ENCODE assay signal across 21 mouse cellular contexts in the genomic region with DNA sequence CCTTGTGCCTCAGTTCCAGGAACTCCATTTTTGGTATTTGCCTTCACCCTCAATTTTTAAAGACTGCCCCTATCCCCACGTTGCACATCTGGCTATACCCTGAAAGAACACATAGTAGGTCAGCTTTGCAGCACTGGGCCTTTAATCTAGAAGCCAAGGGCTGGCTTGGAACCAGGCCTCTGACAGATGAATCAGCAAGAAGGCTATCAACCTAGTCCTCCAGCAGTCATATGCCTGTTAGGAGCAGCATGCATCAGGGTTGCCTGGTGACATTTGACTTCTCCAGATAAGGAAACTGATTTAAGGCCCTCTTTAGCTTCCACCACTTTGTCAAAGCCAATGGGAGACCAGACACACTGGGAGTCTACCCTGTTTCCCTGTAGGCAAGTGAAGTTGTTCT.
DNase-seq lines count a peak whose midpoint lies in the region; ATAC-seq lines count a peak whose summit lies in the region.
"Had no signal": no experiment of that assay in that cellular context is flagged by ENCODE, and none has a peak within 500 bp of the region (broad histone marks: within the 10 kb centered on the region; RNA-seq: fewer than 3 reads in every experiment).

No protein-coding gene starts in this region.

- H3K4me1 ChIP-seq in intestine, embryonic 14.5 days (replicated peaks; ENCODE audit: control insufficient read depth, insufficient read depth, low read length): no peaks in the 10 kb centered on the region
- H3K4me1 ChIP-seq in intestine, embryonic 16.5 days (ENCODE audit: control insufficient read depth, insufficient read depth, low read length): no peaks in the 10 kb centered on the region
- H3K4me1 ChIP-seq in midbrain, embryonic 11.5 days (ENCODE audit: control insufficient read depth, insufficient read depth, low read length): no peaks in the 10 kb centered on the region
- no peaks in the 10 kb centered on the region for H3K4me1 ChIP-seq in midbrain, embryonic 15.5 days
- H3K4me1 ChIP-seq in hindbrain, embryonic 12.5 days: no peaks in the 10 kb centered on the region
- H3K4me1 ChIP-seq: embryonic facial prominence, embryonic 15.5 days; forebrain, embryonic 15.5 days; hindbrain, embryonic 13.5 days; intestine, embryonic 15.5 days had no signal

- no peaks in the 10 kb centered on the region for H3K27me3 ChIP-seq in intestine, embryonic 14.5 days (replicated peaks; ENCODE audit: control insufficient read depth, insufficient read depth, low read length)
- H3K27me3 ChIP-seq in intestine, embryonic 16.5 days (replicated peaks; ENCODE audit: control insufficient read depth, insufficient read depth, low read length): no peaks in the 10 kb centered on the region
- H3K27me3 ChIP-seq in midbrain, embryonic 11.5 days (ENCODE audit: control insufficient read depth, insufficient read depth, low read length): no peaks in the 10 kb centered on the region
- no peaks in the 10 kb centered on the region for H3K27me3 ChIP-seq in midbrain, embryonic 15.5 days (replicated peaks)
- H3K27me3 ChIP-seq in hindbrain, embryonic 12.5 days: no peaks in the 10 kb centered on the region
- H3K27me3 ChIP-seq: embryonic facial prominence, embryonic 15.5 days; forebrain, embryonic 15.5 days; heart, embryonic 13.5 days; hindbrain, embryonic 13.5 days; intestine, embryonic 15.5 days had no signal

- no peak for ATAC-seq in intestine, embryonic 14.5 days (replicated peaks; ENCODE audit: low FRiP score, low TSS enrichment, low read depth)
- ATAC-seq in intestine, embryonic 16.5 days: no peak
- no peak for ATAC-seq in midbrain, embryonic 11.5 days (ENCODE audit: low FRiP score)
- no peak for ATAC-seq in midbrain, embryonic 15.5 days (replicated peaks)
- ATAC-seq in megakaryocyte-erythroid progenitor cell, adult 5-6 weeks (replicated peaks; ENCODE audit: low FRiP score, low TSS enrichment, poor library complexity, severe bottlenecking): peak; percentile 57; the same call in 1 of the 2 replicates
- no peak for ATAC-seq in hindbrain, embryonic 12.5 days (ENCODE audit: low FRiP score)
- ATAC-seq: forebrain, embryonic 15.5 days; hindbrain, postnatal 0 days; intestine, embryonic 15.5 days had no signal

- DNase-seq in intestine, embryonic 14.5 days (ENCODE audit: low spot score): peak; percentile 29
- DNase-seq in midbrain, embryonic 11.5 days (ENCODE audit: low spot score, missing footprints): peak; percentile 49
- peak; percentile 45 for DNase-seq in adrenal gland, postnatal 14 days
- no peak for DNase-seq in testis, postnatal 14 days (ENCODE audit: low spot score)
- DNase-seq: cerebellum, adult 11 months; cerebellum, adult 8-10 months; cerebellum, postnatal 14 days; embryo, embryonic 11 days; gastrocnemius, postnatal 36 days; heart, adult 11 months; heart, postnatal 36 days had no signal

- 87% methylated on average over 1 of the region's 1 CpGs for WGBS in intestine, embryonic 14.5 days
- WGBS in intestine, embryonic 16.5 days: 76% methylated on average over 1 of the region's 1 CpGs
- WGBS in midbrain, embryonic 11.5 days: 79% methylated on average over 1 of the region's 1 CpGs
- 93% methylated on average over 1 of the region's 1 CpGs for WGBS in midbrain, embryonic 15.5 days
- WGBS in hindbrain, embryonic 12.5 days: 88% methylated on average over 1 of the region's 1 CpGs

- no peak overlapping the region for H3K9ac ChIP-seq in intestine, embryonic 14.5 days (ENCODE audit: low read length)
- no peak overlapping the region for H3K9ac ChIP-seq in intestine, embryonic 16.5 days (ENCODE audit: low read depth, low read length)
- no peak overlapping the region for H3K9ac ChIP-seq in midbrain, embryonic 11.5 days (ENCODE audit: low read length)
- H3K9ac ChIP-seq in midbrain, embryonic 15.5 days: no peak overlapping the region
- H3K9ac ChIP-seq in hindbrain, embryonic 12.5 days: no peak overlapping the region
- H3K9ac ChIP-seq: embryonic facial prominence, embryonic 15.5 days; forebrain, embryonic 15.5 days; heart, embryonic 13.5 days; hindbrain, embryonic 13.5 days; intestine, embryonic 15.5 days had no signal

- H3K36me3 ChIP-seq in intestine, embryonic 14.5 days (ENCODE audit: control insufficient read depth, insufficient read depth, low read length): no peaks in the 10 kb centered on the region
- H3K36me3 ChIP-seq in intestine, embryonic 16.5 days (ENCODE audit: control insufficient read depth, insufficient read depth, low read length): no peaks in the 10 kb centered on the region
- H3K36me3 ChIP-seq in midbrain, embryonic 11.5 days (ENCODE audit: control insufficient read depth, insufficient read depth, low read length): no peaks in the 10 kb centered on the region
- no peaks in the 10 kb centered on the region for H3K36me3 ChIP-seq in midbrain, embryonic 15.5 days (replicated peaks)
- H3K36me3 ChIP-seq in hindbrain, embryonic 12.5 days: no peaks in the 10 kb centered on the region
- H3K36me3 ChIP-seq: forebrain, embryonic 15.5 days had no signal

- no peak overlapping the region for H3K4me3 ChIP-seq in intestine, embryonic 14.5 days (ENCODE audit: low read depth, low read length)
- no peak overlapping the region for H3K4me3 ChIP-seq in intestine, embryonic 16.5 days (ENCODE audit: low read length)
- no peak overlapping the region for H3K4me3 ChIP-seq in midbrain, embryonic 11.5 days (ENCODE audit: low read depth, low read length)
- H3K4me3 ChIP-seq in midbrain, embryonic 15.5 days: no peak overlapping the region
- no peak overlapping the region for H3K4me3 ChIP-seq in hindbrain, embryonic 12.5 days
- H3K4me3 ChIP-seq: embryonic facial prominence, embryonic 15.5 days; forebrain, embryonic 15.5 days; heart, embryonic 13.5 days; hindbrain, embryonic 13.5 days; intestine, embryonic 15.5 days had no signal

- no peaks in the 10 kb centered on the region for H3K9me3 ChIP-seq in intestine, embryonic 14.5 days (ENCODE audit: control insufficient read depth, low read length)
- H3K9me3 ChIP-seq in intestine, embryonic 16.5 days (ENCODE audit: control insufficient read depth, low read length): no peaks in the 10 kb centered on the region
- H3K9me3 ChIP-seq in midbrain, embryonic 11.5 days (ENCODE audit: control insufficient read depth, low read length): no peaks in the 10 kb centered on the region
- H3K9me3 ChIP-seq in midbrain, embryonic 15.5 days: no peaks in the 10 kb centered on the region
- no peaks in the 10 kb centered on the region for H3K9me3 ChIP-seq in hindbrain, embryonic 12.5 days (replicated peaks)
- H3K9me3 ChIP-seq: embryonic facial prominence, embryonic 15.5 days; forebrain, embryonic 15.5 days; heart, embryonic 13.5 days; hindbrain, embryonic 13.5 days; intestine, embryonic 15.5 days had no signal

- H3K4me2 ChIP-seq in intestine, embryonic 14.5 days (ENCODE audit: low read length): no peak overlapping the region
- no peak overlapping the region for H3K4me2 ChIP-seq in intestine, embryonic 16.5 days (ENCODE audit: low read depth, low read length)
- H3K4me2 ChIP-seq in midbrain, embryonic 11.5 days: no peak overlapping the region
- no peak overlapping the region for H3K4me2 ChIP-seq in midbrain, embryonic 15.5 days
- H3K4me2 ChIP-seq in hindbrain, embryonic 12.5 days (replicated peaks): no peak overlapping the region
- H3K4me2 ChIP-seq: embryonic facial prominence, embryonic 15.5 days; forebrain, embryonic 15.5 days; heart, embryonic 13.5 days; hindbrain, embryonic 13.5 days; intestine, embryonic 15.5 days had no signal

- H3K27ac ChIP-seq in intestine, embryonic 14.5 days (ENCODE audit: low read depth): no peak overlapping the region
- H3K27ac ChIP-seq in intestine, embryonic 16.5 days (ENCODE audit: low read length): no peak overlapping the region
- no peak overlapping the region for H3K27ac ChIP-seq in midbrain, embryonic 11.5 days (ENCODE audit: low read depth, low read length)
- no peak overlapping the region for H3K27ac ChIP-seq in midbrain, embryonic 15.5 days
- H3K27ac ChIP-seq in hindbrain, embryonic 12.5 days: no peak overlapping the region
- H3K27ac ChIP-seq: embryonic facial prominence, embryonic 15.5 days; forebrain, embryonic 15.5 days; heart, embryonic 13.5 days; hindbrain, embryonic 13.5 days; hindbrain, postnatal 0 days; intestine, embryonic 15.5 days had no signal
